Mouse (Mus musculus) MEL (cell line): ENCODE data around the gene Mcu. TPM values are rescaled to one million over a fixed set of nuclear protein-coding genes. Genes with fewer than 3 reads are reported as not detected.

Source experiments
- DNase-seq: peaks from one replicate; pipeline ENCODE4 v3.0.0; 2011; ENCODE audit warnings: low read depth, low spot score
- H3K27ac ChIP-seq: 2 replicates; pipeline ENCODE4 v1.5.1; 2012; ENCODE audit warnings: low read depth, mild to moderate bottlenecking, control low read depth, low read length, moderate library complexity; ENCODE audit not compliant: control insufficient read depth
- H3K27me3 ChIP-seq, 2 experiments: fragments of 150-350 bp in 1 of 2; sonication (generic) in 1 of 2; 2 replicates each; pipeline ENCODE4 v1.6.1; 2012; ENCODE audit warnings: low read length in 2 of 2, mild to moderate bottlenecking in 2 of 2, improper control_type of control experiment in 1 of 2, moderate library complexity in 1 of 2; ENCODE audit not compliant: insufficient read depth in 2 of 2, control insufficient read depth in 1 of 2
- H3K36me3 ChIP-seq, 2 experiments: 2 replicates each; pipeline ENCODE4 v1.6.1; 2012 to 2014; ENCODE audit warnings: low read length in 2 of 2, improper control_type of control experiment in 1 of 2, inconsistent platforms in 1 of 2, mild to moderate bottlenecking in 1 of 2; ENCODE audit not compliant: insufficient read depth in 2 of 2, control insufficient read depth in 1 of 2
- H3K4me1 ChIP-seq, 2 experiments: fragments of 150-350 bp in 1 of 2; sonication (generic) in 1 of 2; 2 replicates each; pipeline ENCODE4 v1.6.1; 2012; ENCODE audit warnings: low read length in 2 of 2, improper control_type of control experiment in 1 of 2, mild to moderate bottlenecking in 1 of 2; ENCODE audit not compliant: insufficient read depth in 2 of 2, control insufficient read depth in 1 of 2
- H3K4me3 ChIP-seq, 2 experiments: fragments of 150-350 bp in 1 of 2; sonication (generic) in 1 of 2; 2 replicates each; pipeline ENCODE4 v1.5.1; 2012; ENCODE audit warnings: low read depth in 2 of 2, low read length in 2 of 2, mild to moderate bottlenecking in 2 of 2, moderate library complexity in 2 of 2, control low read depth in 1 of 2, improper control_type of control experiment in 1 of 2; ENCODE audit not compliant: control insufficient read depth in 1 of 2, insufficient read depth in 1 of 2
- H3K79me2 ChIP-seq: 2 replicates; pipeline ENCODE4 v1.6.1; 2012; ENCODE audit warnings: mild to moderate bottlenecking, low read length, moderate library complexity; ENCODE audit not compliant: control insufficient read depth, poor library complexity, insufficient read depth
- H3K9ac ChIP-seq: 2 replicates; pipeline ENCODE4 v1.6.1; 2012; ENCODE audit warnings: low read depth, mild to moderate bottlenecking, control low read depth, low read length, moderate library complexity; ENCODE audit not compliant: control insufficient read depth, poor library complexity, severe bottlenecking
- H3K9me3 ChIP-seq: fragments of 150-350 bp; sonication (generic); replicated peaks from 2 replicates; pipeline ENCODE4 v1.6.1; 2012; ENCODE audit warnings: mild to moderate bottlenecking, low read length, improper control_type of control experiment, moderate library complexity; ENCODE audit not compliant: insufficient read depth
- CHD2 ChIP-seq: IDR thresholded peaks from 2 replicates; pipeline ENCODE4 v1.6.1; 2011; ENCODE audit warnings: low read length, improper control_type of control experiment
- CTCF ChIP-seq, 3 experiments: IDR thresholded peaks in 2 of 3; conservative IDR thresholded peaks in 1 of 3; 2 replicates each; pipeline ENCODE4 v1.5.1; 2011 to 2012; ENCODE audit warnings: low read length in 3 of 3, low read depth in 2 of 3, mild to moderate bottlenecking in 2 of 3, improper control_type of control experiment in 1 of 3, inconsistent platforms in 1 of 3, mixed read lengths in 1 of 3, moderate library complexity in 1 of 3; ENCODE audit not compliant: control insufficient read depth in 1 of 3, insufficient read depth in 1 of 3, poor library complexity in 1 of 3, severe bottlenecking in 1 of 3
- E2F4 ChIP-seq: IDR thresholded peaks from 2 replicates; pipeline ENCODE4 v1.6.1; 2011; ENCODE audit warnings: low read depth, low read length, improper control_type of control experiment, borderline replicate concordance
- ELF1 ChIP-seq: IDR thresholded peaks from 2 replicates; pipeline ENCODE4 v1.6.1; 2014; ENCODE audit warnings: low read depth, mild to moderate bottlenecking, inconsistent platforms, low read length, improper control_type of control experiment, moderate library complexity
- EP300 ChIP-seq, 2 experiments: IDR thresholded peaks; 2 replicates each; pipeline ENCODE4 v1.6.1; 2011; ENCODE audit warnings: improper control_type of control experiment in 2 of 2, low read length in 2 of 2, low read depth in 1 of 2, mild to moderate bottlenecking in 1 of 2
- ETS1 ChIP-seq: IDR thresholded peaks from 2 replicates; pipeline ENCODE4 v1.6.1; 2012; ENCODE audit warnings: low read depth, mild to moderate bottlenecking, inconsistent platforms, low read length, improper control_type of control experiment, moderate library complexity
- GABPA ChIP-seq: IDR thresholded peaks from 2 replicates; pipeline ENCODE4 v1.6.1; 2012; ENCODE audit warnings: low read depth, mild to moderate bottlenecking, inconsistent platforms, low read length, improper control_type of control experiment, moderate library complexity
- GATA1 ChIP-seq: IDR thresholded peaks from 2 replicates; pipeline ENCODE4 v1.6.1; 2011; ENCODE audit warnings: low read depth, low read length, improper control_type of control experiment
- HCFC1 ChIP-seq: IDR thresholded peaks from 2 replicates; pipeline ENCODE4 v1.6.1; 2012; ENCODE audit warnings: low read depth, mild to moderate bottlenecking, inconsistent platforms, low read length, improper control_type of control experiment, moderate library complexity
- JUND ChIP-seq: IDR thresholded peaks from 2 replicates; pipeline ENCODE4 v1.6.1; 2011; ENCODE audit warnings: low read depth, mild to moderate bottlenecking, improper control_type of control experiment, low read length
- KAT2A ChIP-seq: conservative IDR thresholded peaks from 2 replicates; pipeline ENCODE4 v1.6.1; 2012; ENCODE audit warnings: low read depth, low read length, improper control_type of control experiment, inconsistent platforms
- MAFK ChIP-seq: IDR thresholded peaks from 2 replicates; pipeline ENCODE4 v1.6.1; 2011; ENCODE audit warnings: low read depth, mild to moderate bottlenecking, low read length, improper control_type of control experiment, borderline replicate concordance
- MAX ChIP-seq: IDR thresholded peaks from 2 replicates; pipeline ENCODE4 v1.6.1; 2011; ENCODE audit warnings: low read length, improper control_type of control experiment
- MAZ ChIP-seq: IDR thresholded peaks from 2 replicates; pipeline ENCODE4 v1.6.1; 2012; ENCODE audit warnings: low read depth, mild to moderate bottlenecking, inconsistent platforms, low read length, improper control_type of control experiment
- MXI1 ChIP-seq: IDR thresholded peaks from 2 replicates; pipeline ENCODE4 v1.6.1; 2011; ENCODE audit warnings: mild to moderate bottlenecking, low read depth, low read length, improper control_type of control experiment
- MYC ChIP-seq: IDR thresholded peaks from 2 replicates; pipeline ENCODE4 v1.6.1; 2011; ENCODE audit warnings: low read depth, mild to moderate bottlenecking, low read length, improper control_type of control experiment, moderate library complexity
- NELFE ChIP-seq: IDR thresholded peaks from 2 replicates; pipeline ENCODE4 v1.6.1; 2011; ENCODE audit warnings: low read depth, low read length, improper control_type of control experiment
- POLR2AphosphoS2 ChIP-seq: IDR thresholded peaks from 2 replicates; pipeline ENCODE4 v1.6.1; 2011; ENCODE audit warnings: low read length, improper control_type of control experiment
- POLR2AphosphoS5 ChIP-seq: IDR thresholded peaks from 2 replicates; pipeline ENCODE4 v1.6.1; 2012; ENCODE audit warnings: low read depth, borderline replicate concordance, mild to moderate bottlenecking, inconsistent platforms, low read length, moderate library complexity, mixed read lengths
- RAD21 ChIP-seq: IDR thresholded peaks from 2 replicates; pipeline ENCODE4 v1.6.1; 2011; ENCODE audit warnings: mild to moderate bottlenecking, low read depth, low read length, improper control_type of control experiment
- RCOR1 ChIP-seq: IDR thresholded peaks from 2 replicates; pipeline ENCODE4 v1.6.1; 2012; ENCODE audit warnings: low read depth, mild to moderate bottlenecking, inconsistent platforms, low read length, improper control_type of control experiment
- SIN3A ChIP-seq: IDR thresholded peaks from 2 replicates; pipeline ENCODE4 v1.6.1; 2012; ENCODE audit warnings: low read length, improper control_type of control experiment, inconsistent platforms
- SMC3 ChIP-seq: IDR thresholded peaks from 2 replicates; pipeline ENCODE4 v1.6.1; 2011; ENCODE audit warnings: low read depth, low read length, improper control_type of control experiment
- TAL1 ChIP-seq: IDR thresholded peaks from 2 replicates; pipeline ENCODE4 v1.6.1; 2012; ENCODE audit warnings: mild to moderate bottlenecking, inconsistent platforms, low read length, moderate library complexity, mixed read lengths
- TBP ChIP-seq: IDR thresholded peaks from 2 replicates; pipeline ENCODE4 v1.8.0; 2011; ENCODE audit warnings: low read depth, low read length, improper control_type of control experiment
- TCF12 ChIP-seq: IDR thresholded peaks from 2 replicates; pipeline ENCODE4 v1.6.1; 2014; ENCODE audit warnings: low read depth, mild to moderate bottlenecking, inconsistent platforms, low read length, improper control_type of control experiment, moderate library complexity
- ZC3H11A ChIP-seq: IDR thresholded peaks from 2 replicates; pipeline ENCODE4 v1.6.1; 2012; ENCODE audit warnings: low read depth, mild to moderate bottlenecking, inconsistent platforms, low read length, improper control_type of control experiment
- ZKSCAN1 ChIP-seq: IDR thresholded peaks from 2 replicates; pipeline ENCODE4 v1.6.1; 2012; ENCODE audit warnings: low read depth, mild to moderate bottlenecking, inconsistent platforms, low read length, improper control_type of control experiment, moderate library complexity
- ZNF384 ChIP-seq: IDR thresholded peaks from 2 replicates; pipeline ENCODE4 v1.6.1; 2012; ENCODE audit warnings: low read depth, mild to moderate bottlenecking, inconsistent platforms, low read length, improper control_type of control experiment
- polyA plus RNA-seq, 2 experiments: library from polyadenylated mRNA; stranded (reverse) in 1 of 2; unstranded in 1 of 2; fragments of >175 nt in 1 of 2; fragments of >200 nt in 1 of 2; gene quantifications; 2 replicates each; pipeline versions ENCODE4 v1.2.1 to v1.2.4; 2012; ENCODE audit warnings: low replicate concordance in 2 of 2, low read depth in 1 of 2; ENCODE audit not compliant: insufficient read length in 2 of 2, insufficient read depth in 1 of 2, missing spikeins in 1 of 2
- total RNA-seq: library from RNA; depleted of rRNA; stranded (reverse); fragments of 300-350 nt; gene quantifications from 2 replicates; pipeline ENCODE4 v1.2.3, GENCODE M21; 2012

Gene Mcu
- total and polyA plus RNA-seq, 3 experiments: 7.7 to 9.4 TPM; not detected in 1

DNA sequence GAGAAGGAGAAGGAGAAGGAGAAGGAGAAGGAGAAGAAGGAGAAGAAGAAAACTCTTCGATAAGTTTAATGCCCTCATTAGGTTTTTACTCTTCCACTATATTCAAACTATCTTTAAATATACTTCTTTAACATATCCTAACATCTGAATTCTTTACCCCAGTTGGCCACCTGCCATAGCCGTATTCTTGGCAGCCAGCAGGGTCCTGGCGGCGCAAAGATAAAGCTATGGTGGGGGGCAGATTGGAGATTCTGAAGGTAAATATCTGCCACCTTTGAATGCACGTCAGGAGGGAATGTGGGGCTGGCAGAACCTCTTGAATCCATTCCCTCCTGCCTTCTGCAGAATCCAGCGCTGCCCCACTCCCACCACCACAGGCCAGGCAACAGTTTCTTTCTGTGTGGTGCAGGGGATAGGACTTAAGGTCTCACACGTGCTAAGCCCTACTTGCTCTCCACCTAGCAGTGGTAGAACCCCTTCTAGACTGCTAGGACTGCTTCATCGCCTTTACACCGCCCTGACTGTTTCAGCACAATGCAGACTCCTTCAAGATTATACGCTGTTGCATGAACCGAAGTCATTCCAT, 11.5 kb downstream of the Mcu start:
- Histone ChIP-seq H3K9me3 (no peaks in the 10 kb centered on the region), H3K79me2 (peaks cover 1% of the 10 kb centered on the region; the same call in 1 of the 2 replicates), H3K27me3 (no peaks in the 10 kb centered on the region), H3K9ac (no peak overlapping the region), H3K4me3 (no peak overlapping the region), H3K4me1 (peaks cover 9 to 12% of the 10 kb centered on the region in 2 experiments), H3K27ac (no peak overlapping the region), H3K36me3 (peaks cover 0 to 8% of the 10 kb centered on the region in 2 experiments; a peak in 2 of 4 replicates)
- DNase-seq: peak; percentile 80
- TF ChIP-seq TAL1: peak; percentile 69
- 0 out of 2 replicates have a peak, but pooled peaks have one; percentile 48 for TF ChIP-seq SIN3A
- no peak for TF ChIP-seq POLR2AphosphoS5
- no peak for TF ChIP-seq E2F4
- no peak for TF ChIP-seq CHD2
- peak; percentile 87 to 88 for TF ChIP-seq EP300 (IDR thresholded peaks at IDR 0.05; ENCODE audit: low read depth in 1 of 2, low read length in 2 of 2)
- TF ChIP-seq ELF1: no peak
- TF ChIP-seq TCF12: peak; percentile 96
- peak; percentile 85 for TF ChIP-seq GATA1
- 0 out of 2 replicates have a peak, but pooled peaks have one; percentile 18 for TF ChIP-seq HCFC1
- no peak for TF ChIP-seq ZC3H11A
- no peak for TF ChIP-seq MXI1
- TF ChIP-seq ETS1: peak; percentile 83
- TF ChIP-seq MAZ: peak; percentile 78
- TF ChIP-seq JUND: no peak
- peak; percentile 91 for TF ChIP-seq RCOR1

DNA sequence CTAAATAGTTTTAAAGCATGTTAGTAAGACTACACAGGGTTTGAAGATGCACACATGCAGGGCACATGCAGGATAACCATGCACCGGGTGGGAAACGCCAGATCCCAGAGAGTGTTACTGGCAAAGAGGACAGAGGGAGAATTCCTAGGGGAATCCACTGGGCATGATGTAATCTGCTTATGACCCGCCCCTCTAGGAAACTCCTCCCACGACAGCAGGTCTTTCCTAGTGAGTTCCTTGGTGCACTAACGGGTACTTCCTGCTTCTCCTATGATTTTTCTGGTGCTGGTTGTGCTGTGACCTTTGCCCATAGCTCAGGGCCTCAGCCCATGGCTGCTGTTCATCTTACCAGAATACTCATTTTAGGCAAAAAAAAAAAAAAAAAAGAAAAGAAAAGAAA, 12.6 kb downstream of the Mcu start:
- H3K27me3 ChIP-seq: no peaks in the 10 kb centered on the region
- TF ChIP-seq ELF1 (no peak), POLR2AphosphoS2 (no peak), SIN3A (no peak), ZNF384 (no peak), GATA1 (no peak), ZC3H11A (no peak), MYC (no peak), TBP (no peak), SMC3 (no peak), MAX (no peak), GABPA (no peak), ZKSCAN1 (no peak), MAZ (no peak), MAFK (no peak), RAD21 (no peak), JUND (no peak), KAT2A (no peak), CTCF (IDR thresholded peaks at IDR 0.05 in 2 of 3, conservative IDR thresholded peaks at IDR 0.05 in 1 of 3; ENCODE audit: control insufficient read depth in 1 of 3, insufficient read depth in 1 of 3, low read depth in 2 of 3, low read length in 3 of 3, poor library complexity in 1 of 3, severe bottlenecking in 1 of 3) (no peak), E2F4 (no peak), NELFE (no peak)
- H3K4me3 ChIP-seq: no peak overlapping the region
- no peak overlapping the region for H3K27ac ChIP-seq
- H3K9ac ChIP-seq: no peak overlapping the region
- peaks cover 9 to 12% of the 10 kb centered on the region in 2 experiments for H3K4me1 ChIP-seq
- no peaks in the 10 kb centered on the region for H3K79me2 ChIP-seq
- no peak for DNase-seq
- peaks cover 0 to 8% of the 10 kb centered on the region in 2 experiments; a peak in 2 of 4 replicates for H3K36me3 ChIP-seq
- H3K9me3 ChIP-seq: no peaks in the 10 kb centered on the region
